Mouse (Mus musculus): ENCODE data around the gene Foxp1. TPM values are rescaled to one million over a fixed set of nuclear protein-coding genes. Genes with fewer than 3 reads are reported as not detected.

The Foxp1 gene
- polyA plus RNA-seq, 1 experiment from 2014 or later: 77.4 TPM

- H3K36me3 ChIP-seq: peaks cover 40% of the 10 kb centered on the region
- no peak overlapping the region for H3K9ac ChIP-seq (replicated peaks)
- 97% methylated on average over 1 of the region's 1 CpGs for WGBS
These were observed 514.0 kb downstream of the Foxp1 start for GRCm38 (mm10) chr6:99008565-99008964.

GRCm38 (mm10) chr6:99007542-99007941 is 515.0 kb downstream of the Foxp1 start:
- Histone ChIP-seq H3K4me1 (replicated peaks) (peaks cover 20% of the 10 kb centered on the region), H3K27ac (no peak overlapping the region), H3K4me3 (replicated peaks) (no peak overlapping the region), H3K9me3 (peaks cover 5% of the 10 kb centered on the region), H3K4me2 (no peak overlapping the region), H3K9ac (replicated peaks) (no peak overlapping the region), H3K36me3 (peaks cover 47% of the 10 kb centered on the region), H3K27me3 (peaks cover 14% of the 10 kb centered on the region)
- ATAC-seq (ENCODE audit: insufficient number of reproducible peaks, insufficient read depth, low FRiP score, low TSS enrichment, low read depth): no peak
- 82% methylated on average over 6 of the region's 6 CpGs for WGBS

More at GRCm38 (mm10) chr6:99008565-99008964, 514.0 kb downstream of the Foxp1 start:
- H3K9me3 ChIP-seq: peaks cover 5% of the 10 kb centered on the region
- no peak overlapping the region for H3K27ac ChIP-seq
- no peak overlapping the region for H3K4me3 ChIP-seq (replicated peaks)
- peaks cover 19% of the 10 kb centered on the region for H3K27me3 ChIP-seq
- no peak for ATAC-seq (ENCODE audit: insufficient number of reproducible peaks, insufficient read depth, low FRiP score, low TSS enrichment, low read depth)
- H3K4me2 ChIP-seq: no peak overlapping the region
- peaks cover 25% of the 10 kb centered on the region for H3K4me1 ChIP-seq (replicated peaks)

GRCm38 (mm10) chr6:99004255-99004997 is 518.1 kb downstream of the Foxp1 start:
- Histone ChIP-seq H3K9me3 (peaks cover 5% of the 10 kb centered on the region), H3K27me3 (peaks cover 12% of the 10 kb centered on the region), H3K4me3 (replicated peaks) (no peak overlapping the region), H3K4me1 (replicated peaks) (peaks cover 15% of the 10 kb centered on the region; the same call in 1 of the 2 replicates), H3K36me3 (peaks cover 53% of the 10 kb centered on the region), H3K27ac (no peak overlapping the region), H3K4me2 (no peak overlapping the region), H3K9ac (replicated peaks) (no peak overlapping the region)
- ATAC-seq (ENCODE audit: insufficient number of reproducible peaks, insufficient read depth, low FRiP score, low TSS enrichment, low read depth): no peak
- WGBS: 86% methylated on average over 12 of the region's 12 CpGs

GRCm38 (mm10) chr6:99003108-99003709 is 519.3 kb downstream of the Foxp1 start:
- Histone ChIP-seq H3K27ac (no peak overlapping the region), H3K4me3 (replicated peaks) (no peak overlapping the region), H3K4me2 (no peak overlapping the region), H3K36me3 (peaks cover 44% of the 10 kb centered on the region), H3K27me3 (peaks cover 12% of the 10 kb centered on the region), H3K9me3 (peaks cover under 1% of the 10 kb centered on the region; the same call in 1 of the 2 replicates), H3K9ac (replicated peaks) (no peak overlapping the region), H3K4me1 (replicated peaks) (peaks cover 20% of the 10 kb centered on the region)
- ATAC-seq (ENCODE audit: insufficient number of reproducible peaks, insufficient read depth, low FRiP score, low TSS enrichment, low read depth): no peak
- 83% methylated on average over 15 of the region's 15 CpGs for WGBS

GRCm38 (mm10) chr6:99001637-99002036 is 520.9 kb downstream of the Foxp1 start:
- Histone ChIP-seq H3K36me3 (peaks cover 29% of the 10 kb centered on the region), H3K4me2 (no peak overlapping the region), H3K27ac (no peak overlapping the region), H3K4me1 (replicated peaks) (peaks cover 24% of the 10 kb centered on the region), H3K27me3 (peaks cover 6% of the 10 kb centered on the region; the same call in 1 of the 2 replicates), H3K9me3 (no peaks in the 10 kb centered on the region), H3K4me3 (replicated peaks) (no peak overlapping the region), H3K9ac (replicated peaks) (no peak overlapping the region)
- ATAC-seq (ENCODE audit: insufficient number of reproducible peaks, insufficient read depth, low FRiP score, low TSS enrichment, low read depth): no peak
- WGBS: 91% methylated on average over 9 of the region's 9 CpGs

GRCm38 (mm10) chr6:98998971-98999932 is 523.3 kb downstream of the Foxp1 start:
- peaks cover 19% of the 10 kb centered on the region for H3K36me3 ChIP-seq
- peaks cover 33% of the 10 kb centered on the region for H3K4me1 ChIP-seq (replicated peaks)
- H3K27ac ChIP-seq: no peak overlapping the region
- 59% methylated on average over 35 of the region's 35 CpGs for WGBS
- no peaks in the 10 kb centered on the region for H3K9me3 ChIP-seq
- no peak overlapping the region for H3K4me3 ChIP-seq (replicated peaks)
- H3K9ac ChIP-seq (replicated peaks): no peak overlapping the region
- ATAC-seq (ENCODE audit: insufficient number of reproducible peaks, insufficient read depth, low FRiP score, low TSS enrichment, low read depth): no peak
- peaks cover 8% of the 10 kb centered on the region; the same call in 1 of the 2 replicates for H3K27me3 ChIP-seq
- H3K4me2 ChIP-seq: no peak overlapping the region; the same call in 1 of the 2 replicates

GRCm38 (mm10) chr6:98997742-98998141 is 524.8 kb downstream of the Foxp1 start:
- peaks cover 13% of the 10 kb centered on the region for H3K36me3 ChIP-seq
- ATAC-seq (ENCODE audit: insufficient number of reproducible peaks, insufficient read depth, low FRiP score, low TSS enrichment, low read depth): no peak
- H3K9me3 ChIP-seq: no peaks in the 10 kb centered on the region
- peaks cover 36% of the 10 kb centered on the region for H3K4me1 ChIP-seq (replicated peaks)
- WGBS: 80% methylated on average over 9 of the region's 9 CpGs
- no peak overlapping the region for H3K27ac ChIP-seq
- H3K9ac ChIP-seq (replicated peaks): no peak overlapping the region
- H3K27me3 ChIP-seq: 0 out of 2 replicates have a peak, but pooled peaks cover 8% of the 10 kb centered on the region
- H3K4me3 ChIP-seq (replicated peaks): no peak overlapping the region
- H3K4me2 ChIP-seq: no peak overlapping the region

- H3K4me3 ChIP-seq (replicated peaks): no peak overlapping the region
- H3K9me3 ChIP-seq: no peaks in the 10 kb centered on the region
- H3K4me1 ChIP-seq (replicated peaks): peaks cover 36% of the 10 kb centered on the region
- no peak for ATAC-seq (ENCODE audit: insufficient number of reproducible peaks, insufficient read depth, low FRiP score, low TSS enrichment, low read depth)
- H3K27ac ChIP-seq: no peak overlapping the region
- H3K27me3 ChIP-seq: 0 out of 2 replicates have a peak, but pooled peaks cover 8% of the 10 kb centered on the region
- H3K36me3 ChIP-seq: peaks cover 4% of the 10 kb centered on the region; the same call in 1 of the 2 replicates
- H3K9ac ChIP-seq (replicated peaks): no peak overlapping the region
- WGBS: 95% methylated on average over 2 of the region's 2 CpGs
- H3K4me2 ChIP-seq: no peak overlapping the region
These were observed 525.7 kb downstream of the Foxp1 start for GRCm38 (mm10) chr6:98996822-98997221.

- Histone ChIP-seq H3K9me3 (no peaks in the 10 kb centered on the region), H3K9ac (replicated peaks) (no peak overlapping the region), H3K27ac (no peak overlapping the region), H3K4me1 (replicated peaks) (peaks cover 36% of the 10 kb centered on the region), H3K4me2 (no peak overlapping the region), H3K36me3 (no peaks in the 10 kb centered on the region), H3K27me3 (0 out of 2 replicates have a peak, but pooled peaks cover 8% of the 10 kb centered on the region), H3K4me3 (replicated peaks) (no peak overlapping the region)
- WGBS: 91% methylated on average over 1 of the region's 1 CpGs
- no peak for ATAC-seq (ENCODE audit: insufficient number of reproducible peaks, insufficient read depth, low FRiP score, low TSS enrichment, low read depth)
These were observed 526.2 kb downstream of the Foxp1 start for GRCm38 (mm10) chr6:98996346-98996745.

- no peak for ATAC-seq (ENCODE audit: insufficient number of reproducible peaks, insufficient read depth, low FRiP score, low TSS enrichment, low read depth)
- H3K36me3 ChIP-seq: no peaks in the 10 kb centered on the region
- no peaks in the 10 kb centered on the region for H3K9me3 ChIP-seq
- H3K4me1 ChIP-seq (replicated peaks): peaks cover 35% of the 10 kb centered on the region
- no peak overlapping the region for H3K4me3 ChIP-seq (replicated peaks)
- H3K27me3 ChIP-seq: 0 out of 2 replicates have a peak, but pooled peaks cover 8% of the 10 kb centered on the region
- WGBS: 80% methylated on average over 4 of the region's 4 CpGs
- no peak overlapping the region for H3K27ac ChIP-seq
- H3K9ac ChIP-seq (replicated peaks): no peak overlapping the region
- H3K4me2 ChIP-seq: no peak overlapping the region
These were observed 526.8 kb downstream of the Foxp1 start for GRCm38 (mm10) chr6:98995681-98996080.

Measured in limb, embryonic 12.5 days (tissue).